Mouse (Mus musculus): ENCODE measurements around the gene Henmt1.

DNA sequence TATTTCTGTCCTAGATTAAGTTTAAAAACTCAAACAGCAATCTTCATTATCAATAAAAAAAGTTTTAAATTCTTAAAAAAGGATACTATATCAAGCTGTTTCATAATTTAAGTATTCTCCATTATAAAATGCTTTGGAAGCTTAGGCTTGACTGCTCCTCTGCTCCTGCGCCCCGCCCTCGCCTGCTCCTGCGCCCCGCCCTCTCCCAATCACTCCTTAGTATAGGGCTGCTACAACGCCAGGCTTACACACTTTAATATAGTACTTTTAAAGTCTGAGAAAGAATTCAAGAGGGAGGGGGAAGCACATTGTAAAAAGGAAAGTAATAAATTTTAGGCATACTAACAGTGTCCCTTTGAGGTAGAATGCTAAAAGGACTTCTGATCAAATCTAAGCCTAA lies 36.7 kb upstream of the Henmt1 start:
- TF ChIP-seq CTCF (IDR thresholded peaks at IDR 0.05; ENCODE audit: low read depth, low read length) (no peak), GATA1 (IDR thresholded peaks at IDR 0.05; ENCODE audit: borderline replicate concordance, low read length) (no peak), POLR2AphosphoS5 (IDR thresholded peaks at IDR 0.05; ENCODE audit: insufficient replicate concordance, low read depth, low read length) (no peak), TAL1 (conservative IDR thresholded peaks at IDR 0.05; ENCODE audit: low read depth, low read length) (no peak), GATA2 (IDR thresholded peaks at IDR 0.05; ENCODE audit: borderline replicate concordance, low read depth, low read length) (no peak)
